Comparison of ENCODE assay signal across 8 mouse cellular contexts in genomic region chr7:140186646-140187620, GRCm38 (mm10). TPM values are rescaled to one million over a fixed set of nuclear protein-coding genes. Genes with fewer than 3 reads are reported as not detected.
DNase-seq lines count a peak whose midpoint lies in the region; ATAC-seq and TF ChIP-seq lines count a peak whose summit lies in the region.
"Had no signal": no experiment of that assay in that cellular context is flagged by ENCODE, and none has a peak within 500 bp of the region (broad histone marks: within the 10 kb centered on the region; RNA-seq: fewer than 3 reads in every experiment).

No protein-coding gene starts in this region.

- H3K9ac ChIP-seq in limb, embryonic 11.5 days (ENCODE audit: low read length) = no peak overlapping the region
- H3K9ac ChIP-seq in heart, embryonic 12.5 days = no peak overlapping the region

- peak; percentile 74 for TF ChIP-seq CTCF in cortical plate, adult 2 months (IDR thresholded peaks at IDR 0.05; ENCODE audit: extremely low read depth, insufficient read depth, low read length)

- H3K4me1 ChIP-seq in limb, embryonic 11.5 days (ENCODE audit: control insufficient read depth, insufficient read depth, low read length) = no peaks in the 10 kb centered on the region
- no peaks in the 10 kb centered on the region for H3K4me1 ChIP-seq in limb, embryonic 10.5 days
- no peaks in the 10 kb centered on the region for H3K4me1 ChIP-seq in cortical plate, adult 2 months (ENCODE audit: control insufficient read depth, insufficient read depth, low read length)
- H3K4me1 ChIP-seq in heart, embryonic 12.5 days (replicated peaks) = no peaks in the 10 kb centered on the region

- no peaks in the 10 kb centered on the region for H3K27me3 ChIP-seq in limb, embryonic 11.5 days (ENCODE audit: control insufficient read depth, insufficient read depth, low read length)
- no peaks in the 10 kb centered on the region for H3K27me3 ChIP-seq in limb, embryonic 10.5 days (ENCODE audit: low read depth, poor library complexity, severe bottlenecking)
- no peaks in the 10 kb centered on the region; the same call in 1 of the 2 replicates for H3K27me3 ChIP-seq in heart, embryonic 12.5 days (replicated peaks)

- no peak overlapping the region for H3K4me3 ChIP-seq in limb, embryonic 11.5 days (ENCODE audit: low read depth, low read length)
- H3K4me3 ChIP-seq in limb, embryonic 10.5 days = no peak overlapping the region
- H3K4me3 ChIP-seq in cortical plate, adult 2 months (ENCODE audit: insufficient read depth, low read length) = no peak overlapping the region
- H3K4me3 ChIP-seq in heart, embryonic 12.5 days = no peak overlapping the region

- H3K4me2 ChIP-seq in limb, embryonic 11.5 days (ENCODE audit: low read depth, severe bottlenecking) = no peak overlapping the region
- no peak overlapping the region for H3K4me2 ChIP-seq in heart, embryonic 12.5 days

- H3K36me3 ChIP-seq in limb, embryonic 11.5 days (ENCODE audit: control insufficient read depth, insufficient read depth, low read length) = no peaks in the 10 kb centered on the region
- no peaks in the 10 kb centered on the region for H3K36me3 ChIP-seq in limb, embryonic 10.5 days
- no peaks in the 10 kb centered on the region for H3K36me3 ChIP-seq in heart, embryonic 12.5 days

- ATAC-seq in limb, embryonic 11.5 days (ENCODE audit: insufficient number of reproducible peaks, low FRiP score, low TSS enrichment, low read depth) = 0 out of 2 replicates have a peak, but pooled peaks have one; percentile 44
- no peak for ATAC-seq in heart, embryonic 12.5 days (ENCODE audit: insufficient number of reproducible peaks, low FRiP score)

- TF ChIP-seq POLR2A in cortical plate, adult 2 months (IDR thresholded peaks at IDR 0.05; ENCODE audit: extremely low read depth, insufficient read depth, low read length) = no peak

- WGBS in limb, embryonic 11.5 days = 68% methylated on average over 18 of the region's 18 CpGs
- 72% methylated on average over 18 of the region's 18 CpGs for WGBS in limb, embryonic 10.5 days
- WGBS in heart, embryonic 12.5 days = 60% methylated on average over 18 of the region's 18 CpGs

- no peak for DNase-seq in limb, embryonic 11.5 days (ENCODE audit: low spot score)
- DNase-seq in limb, embryonic 10.5 days (ENCODE audit: low spot score) = no peak
- peak; percentile 78 for DNase-seq in ES-CJ7 (ENCODE audit: low read depth, low spot score)
- peak; percentile 49 for DNase-seq in layer of hippocampus, adult 9-11 months
- DNase-seq in thymus, postnatal 10 days (ENCODE audit: low spot score in 2 of 2) = peak; percentile 38 to 54

- H3K9me3 ChIP-seq in limb, embryonic 11.5 days (ENCODE audit: control insufficient read depth, low read length) = no peaks in the 10 kb centered on the region
- H3K9me3 ChIP-seq in limb, embryonic 10.5 days (replicated peaks) = no peaks in the 10 kb centered on the region
- no peaks in the 10 kb centered on the region for H3K9me3 ChIP-seq in heart, embryonic 12.5 days (replicated peaks)

- no peak overlapping the region for H3K27ac ChIP-seq in limb, embryonic 11.5 days (replicated peaks; ENCODE audit: low read depth, low read length)
- no peak overlapping the region for H3K27ac ChIP-seq in limb, embryonic 10.5 days
- H3K27ac ChIP-seq in cortical plate, adult 2 months (ENCODE audit: insufficient read depth, low read length) = no peak overlapping the region
- no peak overlapping the region for H3K27ac ChIP-seq in heart, embryonic 12.5 days (ENCODE audit: poor library complexity, severe bottlenecking)

RNA-seq across cellular contexts. Expression of gene Olfr523, which starts 13.9 kb away (rescaled TPM):
- not detected in 2 replicates for polyA plus RNA-seq in limb, embryonic 11.5 days (2014; fragmentation: Nextera tagmentation; extraction: Ambion mirVana)
- not detected in 2 replicates for polyA plus RNA-seq in limb, embryonic 10.5 days (2016; fragmentation: Nextera tagmentation; extraction: Ambion mirVana)
- polyA plus RNA-seq in cortical plate, adult 2 months (2012; rRNA removed) = 0.06 TPM in 1 of 2 replicates, not detected in the other
- not detected in 2 replicates for polyA plus RNA-seq in heart, embryonic 12.5 days (2016; fragmentation: Nextera tagmentation; extraction: Ambion mirVana)
- polyA plus RNA-seq: limb, embryonic 14.5 days had no signal

RNA-seq across cellular contexts. Expression of gene Olfr524, which starts 18.8 kb away (rescaled TPM):
- polyA plus RNA-seq in limb, embryonic 11.5 days (2014; fragmentation: Nextera tagmentation; extraction: Ambion mirVana) = not detected in 2 replicates
- not detected in 2 replicates for polyA plus RNA-seq in limb, embryonic 10.5 days (2016; fragmentation: Nextera tagmentation; extraction: Ambion mirVana)
- polyA plus RNA-seq in cortical plate, adult 2 months (2012; rRNA removed) = not detected in 2 replicates
- polyA plus RNA-seq in heart, embryonic 12.5 days (2016; fragmentation: Nextera tagmentation; extraction: Ambion mirVana) = not detected in 2 replicates
- polyA plus RNA-seq: limb, embryonic 14.5 days had no signal

RNA-seq across cellular contexts. Expression of gene Olfr522, which starts 22.4 kb away (rescaled TPM):
- polyA plus RNA-seq in limb, embryonic 11.5 days (2014; fragmentation: Nextera tagmentation; extraction: Ambion mirVana) = not detected in 2 replicates
- not detected in 2 replicates for polyA plus RNA-seq in limb, embryonic 10.5 days (2016; fragmentation: Nextera tagmentation; extraction: Ambion mirVana)
- not detected in 2 replicates for polyA plus RNA-seq in cortical plate, adult 2 months (2012; rRNA removed)
- polyA plus RNA-seq in heart, embryonic 12.5 days (2016; fragmentation: Nextera tagmentation; extraction: Ambion mirVana) = not detected in 2 replicates
- polyA plus RNA-seq: limb, embryonic 14.5 days had no signal

RNA-seq across cellular contexts. Expression of gene Cd163l1, which starts 31.1 kb away (rescaled TPM):
- not detected in 2 replicates for polyA plus RNA-seq in limb, embryonic 11.5 days (2014; fragmentation: Nextera tagmentation; extraction: Ambion mirVana)
- polyA plus RNA-seq in limb, embryonic 10.5 days (2016; fragmentation: Nextera tagmentation; extraction: Ambion mirVana) = 0.04 TPM in 1 of 2 replicates, not detected in the other
- polyA plus RNA-seq in cortical plate, adult 2 months (2012; rRNA removed) = 0.13 and 0.34 TPM in 2 replicates
- not detected in 2 replicates for polyA plus RNA-seq in heart, embryonic 12.5 days (2016; fragmentation: Nextera tagmentation; extraction: Ambion mirVana)

RNA-seq across cellular contexts. Expression of gene Sprn, which starts 32.3 kb away (rescaled TPM):
- polyA plus RNA-seq in limb, embryonic 11.5 days (2014; fragmentation: Nextera tagmentation; extraction: Ambion mirVana) = not detected in 2 replicates
- not detected in 2 replicates for polyA plus RNA-seq in limb, embryonic 10.5 days (2016; fragmentation: Nextera tagmentation; extraction: Ambion mirVana)
- polyA plus RNA-seq in cortical plate, adult 2 months (2012; rRNA removed) = 128 and 142 TPM in 2 replicates
- 0.08 TPM in 1 of 2 replicates, not detected in the other for polyA plus RNA-seq in heart, embryonic 12.5 days (2016; fragmentation: Nextera tagmentation; extraction: Ambion mirVana)

Comparison
In these comparisons a context has a peak if more than half of its experiments do, and no peak if none do; other contexts are left out.
1. DNase-seq: peak in ES-CJ7 (single experiment), layer of hippocampus, adult 9-11 months (single experiment) and thymus, postnatal 10 days (2 of 2); none in limb, embryonic 11.5 days (single experiment) and limb, embryonic 10.5 days (single experiment).